Comparison of ENCODE assay signal across 11 mouse cellular contexts in genomic region chr12:91683096-91683495, GRCm38 (mm10).
DNase-seq lines count a peak whose midpoint lies in the region; ATAC-seq lines count a peak whose summit lies in the region.
"Had no signal": no experiment of that assay in that cellular context is flagged by ENCODE, and none has a peak within 500 bp of the region (broad histone marks: within the 10 kb centered on the region; RNA-seq: fewer than 3 reads in every experiment).

No protein-coding gene starts in this region.

- H3K27me3 ChIP-seq in heart, embryonic 16.5 days (ENCODE audit: control insufficient read depth, insufficient read depth, low read length), result no peaks in the 10 kb centered on the region
- H3K27me3 ChIP-seq in forebrain, embryonic 16.5 days (replicated peaks; ENCODE audit: control insufficient read depth, insufficient read depth, low read length), result no peaks in the 10 kb centered on the region
- 0 out of 2 replicates have a peak, but pooled peaks cover 10% of the 10 kb centered on the region for H3K27me3 ChIP-seq in midbrain, embryonic 13.5 days
- H3K27me3 ChIP-seq: limb, embryonic 13.5 days had no signal

- peak overlapping the region; percentile 57 for H3K4me2 ChIP-seq in heart, embryonic 16.5 days (ENCODE audit: low read depth, low read length)
- peak overlapping the region; percentile 46; the same call in 1 of the 2 replicates for H3K4me2 ChIP-seq in forebrain, embryonic 16.5 days (ENCODE audit: low read length)
- H3K4me2 ChIP-seq in midbrain, embryonic 13.5 days (replicated peaks), result peak overlapping the region; percentile 44

- no peak for ATAC-seq in heart, embryonic 16.5 days (replicated peaks; ENCODE audit: extremely low read depth, insufficient read depth, low FRiP score)
- no peak for ATAC-seq in forebrain, embryonic 16.5 days
- peak; percentile 28; the same call in 1 of the 2 replicates for ATAC-seq in midbrain, embryonic 13.5 days
- no peak for ATAC-seq in CD4-positive, CD25-positive, alpha-beta regulatory T cell, adult 4 months

- intact Hi-C loops in heart, postnatal 36 days (cut with DNase I), result no loop called here

- peaks cover 25% of the 10 kb centered on the region for H3K4me1 ChIP-seq in heart, embryonic 16.5 days (ENCODE audit: control insufficient read depth, insufficient read depth, low read length)
- peaks cover 45% of the 10 kb centered on the region for H3K4me1 ChIP-seq in forebrain, embryonic 16.5 days (replicated peaks; ENCODE audit: control insufficient read depth, insufficient read depth, low read length)
- H3K4me1 ChIP-seq in midbrain, embryonic 13.5 days (replicated peaks), result peaks cover 52% of the 10 kb centered on the region

- 62% methylated on average over 3 of the region's 3 CpGs for WGBS in heart, embryonic 16.5 days
- 51% methylated on average over 3 of the region's 3 CpGs for WGBS in forebrain, embryonic 16.5 days
- WGBS in midbrain, embryonic 13.5 days, result 43% methylated on average over 3 of the region's 3 CpGs

- DNase-seq in heart, postnatal 36 days, result no peak
- peak; percentile 71 for DNase-seq in R1 (ENCODE audit: low read depth, low spot score)
- no peak for DNase-seq in testis, postnatal 14 days (ENCODE audit: low spot score)
- no peak for DNase-seq in cerebellum, adult 8-10 months
- DNase-seq: heart, postnatal 10 days; kidney, postnatal 4 days had no signal

- no peak overlapping the region for H3K9ac ChIP-seq in heart, embryonic 16.5 days (ENCODE audit: low read length)
- H3K9ac ChIP-seq in forebrain, embryonic 16.5 days (replicated peaks; ENCODE audit: low read depth, low read length), result no peak overlapping the region
- H3K9ac ChIP-seq in midbrain, embryonic 13.5 days (replicated peaks), result no peak overlapping the region
- H3K9ac ChIP-seq: limb, embryonic 13.5 days had no signal

- no peaks in the 10 kb centered on the region for H3K9me3 ChIP-seq in heart, embryonic 16.5 days (replicated peaks; ENCODE audit: control insufficient read depth, low read length)
- no peaks in the 10 kb centered on the region for H3K9me3 ChIP-seq in forebrain, embryonic 16.5 days (ENCODE audit: control insufficient read depth, low read length)
- no peaks in the 10 kb centered on the region for H3K9me3 ChIP-seq in midbrain, embryonic 13.5 days
- H3K9me3 ChIP-seq: limb, embryonic 13.5 days had no signal

- no peak overlapping the region for H3K4me3 ChIP-seq in heart, embryonic 16.5 days (ENCODE audit: low read length)
- H3K4me3 ChIP-seq in forebrain, embryonic 16.5 days (replicated peaks; ENCODE audit: low read length), result no peak overlapping the region
- H3K4me3 ChIP-seq in midbrain, embryonic 13.5 days (replicated peaks), result 0 out of 2 replicates have a peak overlapping the region, but pooled peaks have one; percentile 6
- H3K4me3 ChIP-seq: limb, embryonic 13.5 days had no signal

- H3K36me3 ChIP-seq in heart, embryonic 16.5 days (ENCODE audit: control insufficient read depth, insufficient read depth), result no peaks in the 10 kb centered on the region
- H3K36me3 ChIP-seq in forebrain, embryonic 16.5 days (ENCODE audit: control insufficient read depth, insufficient read depth), result no peaks in the 10 kb centered on the region
- no peaks in the 10 kb centered on the region for H3K36me3 ChIP-seq in midbrain, embryonic 13.5 days
- H3K36me3 ChIP-seq: limb, embryonic 13.5 days had no signal

- no peak overlapping the region for H3K27ac ChIP-seq in heart, embryonic 16.5 days (ENCODE audit: low read length)
- no peak overlapping the region for H3K27ac ChIP-seq in forebrain, embryonic 16.5 days (ENCODE audit: low read length)
- H3K27ac ChIP-seq in midbrain, embryonic 13.5 days, result no peak overlapping the region
- H3K27ac ChIP-seq: limb, embryonic 13.5 days had no signal
